Mouse (Mus musculus) liver, adult 2 months (tissue): ENCODE results near the gene Adk.

Experiments
- CTCF ChIP-seq: fragments of 200-500 bp; IDR thresholded peaks from 2 replicates; pipeline ENCODE4 v1.5.1; 2011; ENCODE audit warnings: low read depth, low read length, control low read depth
- POLR2A ChIP-seq: fragments of 200-500 bp; IDR thresholded peaks from 2 replicates; pipeline ENCODE4 v1.6.1; 2011; ENCODE audit warnings: low read length, control low read depth; ENCODE audit not compliant: insufficient read depth; ENCODE audit errors: extremely low read depth

DNA sequence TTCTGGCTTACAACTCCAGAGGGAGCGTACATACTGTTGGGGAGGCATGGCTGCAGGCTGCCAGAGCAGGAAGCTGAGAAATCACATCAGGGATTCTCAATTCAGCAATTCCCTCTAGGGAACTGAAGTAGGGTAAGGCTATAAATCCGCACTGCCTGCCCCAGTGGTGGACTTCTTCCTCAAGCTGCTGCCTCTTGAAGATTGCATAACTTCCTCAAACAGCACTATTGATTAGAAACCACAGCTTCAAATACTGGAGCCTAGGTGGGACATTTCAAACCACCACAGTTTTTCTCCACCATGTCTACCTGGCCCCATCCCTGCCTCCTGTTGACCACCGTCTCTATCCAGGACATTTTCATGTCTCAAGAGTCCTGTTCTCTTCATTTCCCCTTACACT lies 38.0 kb downstream of the Adk start:
- no peak for TF ChIP-seq CTCF
- TF ChIP-seq POLR2A = no peak
